Mouse (Mus musculus): ENCODE data around the gene Plvap. TPM values are rescaled to one million over a fixed set of nuclear protein-coding genes. Genes with fewer than 3 reads are reported as not detected.

Gene Plvap
- not detected for polyA plus RNA-seq (2017; shearing (Covaris generic))

DNA sequence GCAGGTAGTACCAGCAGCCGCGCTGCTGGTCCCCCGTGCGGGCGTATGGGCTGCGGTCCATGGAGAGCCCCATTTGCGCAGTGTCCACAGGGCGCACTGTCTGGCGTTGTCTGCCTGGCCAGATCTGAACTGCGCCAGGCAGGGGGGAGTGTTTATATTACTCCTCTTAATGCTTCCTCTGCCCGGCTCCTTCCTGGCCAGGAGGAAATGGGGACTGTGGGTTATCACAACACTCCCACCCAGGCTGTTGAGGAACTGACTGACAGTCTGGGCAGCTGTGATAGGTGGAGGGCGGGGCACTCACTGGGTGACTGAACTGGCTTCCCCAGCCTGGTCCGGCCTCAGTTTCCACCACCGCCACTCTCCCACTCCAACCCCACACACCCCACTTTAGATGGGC, at the start of gene Plvap:
Gene Plvap (minus strand): TSS at position 109 of the 400 bp plus-strand sequence.

DNA sequence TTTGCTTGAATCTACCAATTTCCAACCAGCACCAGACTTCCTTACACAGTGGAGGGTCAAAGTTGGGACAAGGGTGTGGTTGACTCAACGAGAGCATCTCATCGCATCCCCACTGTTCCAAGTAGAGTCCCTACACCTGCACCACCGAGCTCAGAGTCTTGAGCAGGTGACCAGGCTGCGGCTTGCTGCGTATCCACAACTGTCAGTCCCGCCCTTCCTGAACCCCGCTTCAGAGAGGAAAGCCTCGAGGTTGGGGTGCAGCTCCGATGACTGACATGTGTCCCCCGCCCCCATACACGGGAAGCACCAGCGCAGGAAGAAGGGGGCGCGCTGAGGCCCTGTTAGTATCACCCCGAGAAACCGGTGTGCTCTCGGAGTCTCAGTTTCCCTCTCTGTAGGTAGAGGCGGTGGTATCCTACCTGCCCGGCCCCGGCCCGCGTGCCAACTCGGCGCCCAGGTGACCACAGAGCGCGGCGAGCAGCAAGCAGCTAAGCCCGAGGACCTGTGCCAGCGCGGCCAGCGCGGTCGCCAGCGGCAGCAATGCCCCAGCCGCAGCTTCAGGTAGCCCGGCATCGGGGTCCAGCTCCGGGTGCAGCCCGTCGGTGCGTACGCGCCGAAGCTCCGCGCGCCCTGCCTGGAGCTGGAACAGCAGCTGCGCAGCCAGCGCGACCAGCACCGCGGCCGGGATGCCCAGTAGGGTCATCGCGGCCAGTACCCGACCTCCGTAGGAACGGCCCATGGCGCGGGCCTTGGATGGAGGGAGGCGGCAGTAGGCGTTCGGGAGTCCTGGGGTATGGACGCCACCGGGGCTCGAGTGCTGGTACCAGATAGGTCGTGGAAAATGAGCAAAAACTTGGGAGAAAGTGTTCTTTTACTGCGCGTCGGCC, 46.8 kb upstream of the Plvap start, which contains the start of gene Tmem221:
Gene Tmem221 (minus strand): TSS at position 801 of the 887 bp plus-strand sequence.

DNA sequence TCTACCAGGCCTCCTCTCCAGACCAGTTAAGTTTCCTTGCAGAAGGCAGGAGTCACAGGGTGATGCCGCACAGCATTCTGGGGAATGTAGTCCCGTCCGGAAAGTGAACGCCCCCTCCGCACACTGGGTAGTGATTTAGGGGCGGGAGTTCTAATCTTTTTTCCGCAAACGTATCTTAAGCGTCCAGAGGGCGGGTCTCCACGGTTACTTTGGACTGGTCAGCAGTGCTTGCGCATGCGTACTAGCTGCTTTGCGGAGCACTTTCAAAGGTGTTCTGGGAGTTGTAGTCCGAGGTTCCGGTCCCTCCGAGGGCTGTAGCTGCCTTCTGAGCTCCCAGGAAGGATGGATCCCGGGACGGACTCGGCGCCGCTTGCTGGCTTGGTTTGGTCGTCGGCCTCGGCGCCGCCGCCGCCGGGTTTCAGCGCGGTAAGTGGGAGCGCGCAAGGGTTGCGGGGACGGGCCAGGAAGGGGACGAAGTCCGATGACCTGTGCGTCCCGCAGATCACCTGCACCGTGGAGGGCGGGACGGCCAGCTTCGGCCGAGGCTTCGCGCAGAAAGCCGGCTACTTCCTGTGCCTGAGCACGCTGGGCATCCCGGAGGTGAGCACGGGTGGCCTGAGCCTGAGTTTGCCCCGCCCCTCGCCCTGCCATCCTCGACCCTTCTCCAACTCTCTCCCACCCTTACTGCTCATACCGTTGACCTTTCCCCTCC, 31.2 kb upstream of the Plvap start, which contains the start of gene Mvb12a:
Gene Mvb12a (plus strand): TSS at position 291 of the 712 bp plus-strand sequence.

DNA sequence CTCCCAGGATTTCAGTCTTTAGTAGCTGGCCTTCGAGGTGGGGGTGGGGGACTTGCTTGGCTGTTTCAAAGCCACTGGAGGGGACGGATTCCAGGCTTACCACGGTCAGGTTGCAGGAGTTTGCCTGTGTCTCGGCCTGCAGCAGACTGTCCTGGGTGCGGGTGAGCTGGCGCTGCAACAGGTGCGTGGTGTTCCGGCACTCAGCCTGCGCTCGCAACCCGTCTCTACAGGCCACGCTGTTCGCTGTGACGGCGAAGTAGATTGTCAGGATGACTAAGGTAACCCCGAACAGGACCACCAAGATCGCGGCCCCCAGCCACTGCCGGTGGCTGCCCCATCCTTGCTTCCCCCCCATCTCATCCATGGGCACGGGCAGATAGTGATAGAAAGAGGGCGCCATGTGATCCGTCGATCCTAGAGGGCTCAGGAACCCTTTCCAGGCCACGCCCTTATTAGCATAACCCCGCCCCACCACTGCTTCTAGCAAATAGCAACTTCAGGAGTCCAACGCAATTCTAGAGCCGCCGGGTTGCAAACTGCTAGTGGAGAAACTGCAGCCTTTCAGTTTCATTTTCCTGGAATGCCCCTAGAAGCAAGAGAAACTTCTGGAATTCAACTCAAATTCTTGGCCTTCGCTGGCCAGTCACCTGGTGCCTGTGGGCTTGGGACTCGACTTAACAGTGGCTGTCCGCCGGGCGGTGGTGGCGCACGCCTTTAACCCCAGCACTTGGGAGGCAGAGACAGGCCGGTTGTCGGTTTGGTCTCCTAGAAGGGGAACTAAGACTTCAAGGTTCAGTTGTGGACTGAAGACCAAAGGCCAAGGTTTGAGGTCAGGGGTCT, 25.7 kb upstream of the Plvap start, which contains the start of gene Bst2:
Gene Bst2 (minus strand): TSS at position 429 of the 840 bp plus-strand sequence.

DNA sequence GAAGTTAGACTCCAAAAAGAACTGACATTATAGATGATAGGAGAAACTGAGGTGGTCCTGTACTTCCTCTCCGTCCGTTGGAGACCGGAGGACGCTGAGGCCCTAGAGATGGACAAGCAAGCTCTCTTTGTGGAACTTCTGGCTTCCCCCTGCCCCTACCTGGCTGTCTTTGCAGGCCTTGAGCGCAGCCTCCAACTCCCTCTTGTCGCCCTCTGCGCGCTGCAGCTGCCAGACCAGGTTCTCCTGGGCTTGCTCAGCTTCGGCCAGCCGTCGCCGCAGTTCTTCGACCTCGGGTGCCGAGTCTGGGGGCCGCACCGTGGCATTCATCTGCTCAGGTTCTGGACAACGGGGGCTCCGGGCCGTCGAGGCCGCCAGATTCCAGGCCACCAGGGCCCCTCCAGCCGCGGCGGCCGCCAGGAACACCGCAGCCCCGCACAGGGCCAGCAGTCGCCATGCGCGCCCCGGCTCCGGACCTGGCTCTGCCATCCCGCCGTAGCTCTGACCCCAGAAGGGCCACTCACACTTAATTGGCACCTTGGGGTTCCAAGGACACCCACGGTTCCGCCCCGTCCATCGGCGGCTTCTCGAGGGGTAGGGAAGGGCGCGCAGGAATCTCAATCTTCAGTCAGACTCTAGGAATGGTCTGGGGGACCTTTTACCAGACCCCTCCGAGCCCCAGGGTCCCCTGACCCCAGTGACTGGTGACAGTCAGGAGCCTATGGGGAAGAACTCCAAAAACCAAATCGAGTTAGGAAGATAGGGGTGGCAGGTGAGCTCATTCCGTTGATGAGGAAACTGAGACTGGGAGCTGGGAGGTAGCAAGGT, 13.9 kb upstream of the Plvap start, which contains the start of gene Ccdc194:
Gene Ccdc194 (minus strand): TSS at position 486 of the 825 bp plus-strand sequence.

DNA sequence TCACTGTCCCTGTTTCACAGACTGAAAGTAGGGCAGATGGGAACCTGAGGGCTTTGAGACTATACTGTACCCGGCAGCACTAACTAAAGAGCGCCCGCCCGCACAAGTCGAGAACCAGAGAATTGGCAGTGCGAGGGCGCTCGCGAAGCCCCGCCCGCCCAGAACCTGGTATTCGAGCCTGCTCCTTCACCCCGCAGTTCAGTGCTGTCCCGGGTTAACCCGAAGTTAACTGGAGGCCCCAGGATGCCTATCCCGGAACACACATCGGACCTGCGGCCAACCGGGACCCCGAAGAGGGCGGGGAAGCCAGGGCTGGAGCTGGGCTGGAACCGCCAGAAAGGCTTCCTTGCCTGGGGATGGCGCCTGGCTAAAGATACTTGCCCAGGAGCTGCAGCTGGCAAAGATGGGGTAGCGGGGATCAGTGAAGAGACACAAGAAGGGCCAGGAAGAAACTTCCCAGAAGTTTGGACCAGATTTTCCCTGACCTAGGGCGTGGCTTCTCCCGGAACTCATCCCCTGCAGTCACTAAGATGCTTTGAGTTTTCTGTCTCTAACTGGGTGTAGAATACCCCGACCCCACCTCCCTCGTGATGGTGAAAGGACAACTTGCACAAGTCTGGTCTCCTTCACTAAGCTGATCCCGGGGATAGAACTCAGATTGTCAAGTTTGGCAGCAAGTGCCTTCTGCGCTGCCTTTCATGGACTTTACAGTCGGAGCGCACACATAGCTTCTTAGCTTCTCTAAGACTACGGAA, 23.7 kb downstream of the Plvap start, which contains the start of gene Gtpbp3:
Gene Gtpbp3 (plus strand): TSS at position 413 of the 755 bp plus-strand sequence.

DNA sequence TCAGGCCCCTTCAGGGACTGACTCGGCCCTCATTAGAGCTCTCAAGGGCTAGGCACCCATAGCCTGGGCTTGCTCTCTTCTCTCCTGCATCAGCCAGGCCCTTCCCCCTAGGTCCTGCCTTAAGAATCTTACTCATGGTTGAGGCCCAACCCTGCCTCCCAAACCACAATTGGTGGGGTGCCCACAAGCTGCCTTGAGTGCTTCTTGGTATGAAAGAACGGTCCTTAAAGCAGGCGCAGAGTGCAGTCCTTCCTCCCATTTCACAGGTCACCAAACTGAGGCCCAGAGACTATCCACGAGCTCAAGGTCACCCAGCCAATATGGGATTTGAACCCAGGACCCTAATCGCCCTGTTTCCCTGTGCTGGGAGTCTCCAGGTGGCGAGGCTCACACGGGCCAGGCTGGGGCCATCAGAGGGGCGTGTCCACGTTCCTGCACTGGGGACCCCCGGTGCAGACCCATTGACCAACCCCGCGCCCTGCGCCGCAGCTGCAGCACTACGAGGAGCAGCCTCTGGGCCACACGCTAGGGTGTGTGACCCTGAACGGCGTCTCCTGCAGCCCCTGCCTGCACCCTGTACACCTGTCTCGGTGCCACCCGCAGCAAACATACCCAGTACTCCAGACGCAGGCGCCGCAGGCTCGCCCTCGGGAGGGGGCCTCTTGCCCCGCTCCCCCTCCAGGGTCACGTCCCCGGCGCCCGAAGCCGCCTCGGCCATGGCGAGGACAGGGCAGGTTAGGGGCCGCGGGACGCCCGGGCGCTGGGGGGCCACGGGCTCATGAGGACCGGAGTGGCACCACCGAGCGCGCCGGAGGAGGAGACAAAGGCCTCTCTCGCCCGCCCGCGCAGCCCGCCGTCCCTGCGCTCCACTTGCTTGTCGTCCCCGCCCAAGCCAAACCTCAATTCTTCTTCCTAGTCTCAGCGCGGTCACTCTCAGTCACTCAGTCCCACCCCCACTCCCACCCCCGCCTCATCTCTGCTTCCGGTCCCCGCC, 26.1 kb downstream of the Plvap start, which contains the start of gene Ano8:
Gene Ano8 (minus strand): TSS at position 822 of the 994 bp plus-strand sequence.

DNA sequence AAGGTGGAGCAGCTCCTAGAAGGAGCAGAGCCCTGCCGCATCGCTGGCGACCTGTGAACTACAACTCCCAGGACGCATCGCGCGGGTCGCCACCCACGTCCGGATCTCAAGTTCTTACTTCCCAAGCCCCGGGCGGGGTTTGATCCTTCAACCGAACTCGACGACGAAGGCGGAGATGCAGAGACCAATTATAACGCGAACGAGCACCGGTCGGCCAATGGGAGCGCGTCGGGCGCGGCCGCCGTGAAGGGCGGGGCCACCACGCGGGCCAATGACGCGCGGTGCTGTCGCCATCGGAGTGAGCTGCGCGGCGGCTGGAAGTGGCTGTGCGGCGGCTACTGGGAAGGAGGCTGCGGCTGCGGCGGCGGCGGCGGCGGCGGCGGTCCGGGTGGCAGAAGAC, 42.6 kb downstream of the Plvap start, which contains the start of gene Dda1:
Gene Dda1 (plus strand): TSS at position 284 of the 400 bp plus-strand sequence.

DNA sequence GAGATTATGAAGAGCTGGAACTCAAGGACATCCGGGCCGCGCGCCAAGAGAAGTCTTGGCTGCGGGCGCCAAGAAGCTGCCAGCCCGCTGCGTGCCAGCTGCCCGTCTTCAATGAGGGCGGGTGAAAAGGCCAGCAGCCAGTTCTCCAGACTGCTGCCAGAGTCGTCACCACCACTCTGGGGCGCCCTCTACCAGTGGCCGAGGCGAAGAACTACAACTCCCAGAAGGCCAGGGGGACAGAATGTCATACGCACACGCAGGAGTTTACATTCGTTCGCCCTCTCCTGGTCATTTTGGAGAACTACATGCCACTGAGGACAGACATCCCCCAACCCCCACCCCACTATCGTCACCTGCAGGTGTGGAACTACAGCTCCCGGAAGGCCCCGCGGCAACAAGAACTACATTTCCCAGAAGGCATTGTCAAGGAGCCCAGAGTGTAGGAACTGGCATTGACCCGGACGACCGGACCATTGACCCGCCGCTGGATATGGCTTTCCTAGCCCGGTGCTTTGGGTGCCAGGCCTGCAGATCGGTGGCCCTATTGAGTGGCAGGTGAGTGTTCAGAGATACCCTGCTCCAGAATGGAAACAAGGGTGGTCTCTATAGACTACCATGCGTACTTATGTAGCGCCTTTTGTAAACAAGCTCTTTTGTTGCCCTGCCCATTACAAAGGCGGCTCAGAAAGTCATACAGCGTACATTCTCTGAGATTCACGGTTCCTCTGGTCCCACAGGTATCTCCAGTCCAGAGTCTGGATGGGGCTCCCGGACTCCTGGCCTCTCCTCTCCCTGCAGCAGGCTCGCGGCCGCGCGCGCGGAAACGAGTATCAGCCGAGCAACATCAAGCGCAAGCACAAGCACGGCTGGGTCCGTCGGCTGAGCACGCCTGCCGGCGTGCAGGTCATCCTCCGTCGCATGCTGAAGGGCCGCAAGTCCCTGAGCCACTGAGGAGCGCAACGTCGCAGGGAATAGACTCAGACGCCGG, 46.7 kb downstream of the Plvap start, which contains the start of gene Mrpl34:
Gene Mrpl34 (plus strand): TSS at position 447 of the 988 bp plus-strand sequence.

DNA sequence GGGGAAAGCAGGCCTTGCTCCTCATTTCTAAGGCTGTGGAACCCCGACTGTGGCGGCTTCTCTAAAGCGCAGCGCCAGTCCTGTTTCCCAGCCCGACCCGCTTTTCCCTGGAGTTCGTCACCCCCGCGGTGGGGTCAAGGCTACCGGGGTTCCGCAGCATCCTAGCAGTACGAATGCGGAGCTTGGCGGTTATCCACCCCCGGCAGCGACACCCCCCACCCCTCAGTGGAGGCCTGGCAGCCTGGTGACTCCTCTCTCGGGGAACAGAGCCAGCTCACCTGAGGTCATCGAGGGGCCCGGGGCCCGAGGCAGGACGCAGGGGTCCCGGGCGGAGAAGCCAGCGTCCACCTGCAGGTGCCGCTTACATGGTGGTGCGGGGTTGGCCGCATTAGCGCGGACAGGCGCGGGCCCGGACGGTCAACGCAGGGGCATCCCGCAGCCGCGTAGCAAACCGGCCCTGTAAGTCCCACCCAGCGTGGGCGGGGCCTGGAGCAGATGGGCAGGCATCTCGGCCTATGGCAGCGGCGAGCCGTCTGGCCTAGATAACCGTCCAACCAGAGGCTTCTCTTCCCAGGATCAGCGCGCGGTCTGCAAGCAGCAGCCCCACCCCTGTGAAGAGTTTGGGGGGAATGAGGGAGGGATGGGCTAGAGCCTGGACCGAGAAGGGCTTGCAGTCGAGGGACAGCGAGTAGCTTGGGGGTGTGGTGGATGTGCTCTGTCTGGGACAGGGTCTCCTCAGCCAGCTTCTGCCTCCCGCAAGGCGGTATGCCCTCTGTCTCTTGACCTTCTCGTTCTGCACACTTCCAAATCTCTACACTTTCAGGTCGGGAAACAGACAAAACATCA, 48.1 kb downstream of the Plvap start, which contains the start of gene Abhd8:
Gene Abhd8 (minus strand): TSS at position 468 of the 846 bp plus-strand sequence.

Other genes with a start within 250 kb of the Plvap start
- 70.3 TPM for gene Myo9b, start 239.0 kb downstream of the Plvap start, polyA plus RNA-seq (2017; shearing (Covaris generic))
- gene Haus8, start 238.8 kb downstream of the Plvap start, polyA plus RNA-seq (2017; shearing (Covaris generic)): 16.4 TPM
- gene Use1, start 144.9 kb downstream of the Plvap start, polyA plus RNA-seq (2017; shearing (Covaris generic)): 205 TPM
- 20.8 TPM for gene Ocel1, start 140.5 kb downstream of the Plvap start, polyA plus RNA-seq (2017; shearing (Covaris generic))
- 7.0 TPM for gene Nr2f6, start 129.8 kb downstream of the Plvap start, polyA plus RNA-seq (2017; shearing (Covaris generic))
- 0.09 TPM for gene Ushbp1, start 116.0 kb downstream of the Plvap start, polyA plus RNA-seq (2017; shearing (Covaris generic))
- 70.4 TPM for gene Babam1, start 114.9 kb downstream of the Plvap start, polyA plus RNA-seq (2017; shearing (Covaris generic))
- gene Ankle1, start 105.7 kb downstream of the Plvap start, polyA plus RNA-seq (2017; shearing (Covaris generic)): 0.52 TPM
- gene Abhd8, start 48.1 kb downstream of the Plvap start, polyA plus RNA-seq (2017; shearing (Covaris generic)): 103 TPM
- gene Mrpl34, start 46.8 kb downstream of the Plvap start, polyA plus RNA-seq (2017; shearing (Covaris generic)): 23.3 TPM
- 138 TPM for gene Dda1, start 42.6 kb downstream of the Plvap start, polyA plus RNA-seq (2017; shearing (Covaris generic))
- 15.7 TPM for gene Ano8, start 25.8 kb downstream of the Plvap start, polyA plus RNA-seq (2017; shearing (Covaris generic))
- 4.0 TPM for gene Gtpbp3, start 23.6 kb downstream of the Plvap start, polyA plus RNA-seq (2017; shearing (Covaris generic))
- gene Ccdc194, start 14.0 kb upstream of the Plvap start, polyA plus RNA-seq (2017; shearing (Covaris generic)): not detected
- 73.2 TPM for gene Bst2, start 25.7 kb upstream of the Plvap start, polyA plus RNA-seq (2017; shearing (Covaris generic))
- 58.6 TPM for gene Mvb12a, start 31.2 kb upstream of the Plvap start, polyA plus RNA-seq (2017; shearing (Covaris generic))
- 5.7 TPM for gene Tmem221, start 47.1 kb upstream of the Plvap start, polyA plus RNA-seq (2017; shearing (Covaris generic))
- gene Nxnl1, start 54.8 kb upstream of the Plvap start, polyA plus RNA-seq (2017; shearing (Covaris generic)): 0.50 TPM
- 18.4 TPM for gene Slc27a1, start 57.1 kb upstream of the Plvap start, polyA plus RNA-seq (2017; shearing (Covaris generic))
- gene Pgls, start 80.4 kb upstream of the Plvap start, polyA plus RNA-seq (2017; shearing (Covaris generic)): 79.8 TPM
- gene Fam129c, start 85.9 kb upstream of the Plvap start, polyA plus RNA-seq (2017; shearing (Covaris generic)): 4.3 TPM
- gene Colgalt1, start 99.2 kb upstream of the Plvap start, polyA plus RNA-seq (2017; shearing (Covaris generic)): 30.8 TPM
- gene Unc13a, start 160.0 kb upstream of the Plvap start, polyA plus RNA-seq (2017; shearing (Covaris generic)): 0.15 TPM
- gene Jak3, start 164.5 kb upstream of the Plvap start, polyA plus RNA-seq (2017; shearing (Covaris generic)): 80.1 TPM
- 22.9 TPM for gene Insl3, start 177.5 kb upstream of the Plvap start, polyA plus RNA-seq (2017; shearing (Covaris generic))
- 3.0 TPM for gene B3gnt3, start 190.0 kb upstream of the Plvap start, polyA plus RNA-seq (2017; shearing (Covaris generic))
- gene Fcho1, start 214.0 kb upstream of the Plvap start, polyA plus RNA-seq (2017; shearing (Covaris generic)): 154 TPM